Comparison of ENCODE assay signal across 17 mouse cellular contexts in genomic region chr1:164098372-164098771, GRCm38 (mm10). TPM values are rescaled to one million over a fixed set of nuclear protein-coding genes. Genes with fewer than 3 reads are reported as not detected.
DNase-seq lines count a peak whose midpoint lies in the region; ATAC-seq lines count a peak whose summit lies in the region.
"Had no signal": no experiment of that assay in that cellular context is flagged by ENCODE, and none has a peak within 500 bp of the region (broad histone marks: within the 10 kb centered on the region; RNA-seq: fewer than 3 reads in every experiment).

No protein-coding gene starts in this region.

- ATAC-seq in common myeloid progenitor, adult 5-6 weeks (replicated peaks; ENCODE audit: low read depth, poor library complexity, severe bottlenecking) = peak; percentile 58
- ATAC-seq: forebrain, embryonic 14.5 days had no signal

- DNase-seq in kidney, postnatal 10 days = peak; percentile 17
- no peak for DNase-seq in kidney, postnatal 25 days
- DNase-seq in CD4-positive, CD25-positive, alpha-beta regulatory T cell, adult 2 months (ENCODE audit: low read depth, low spot score) = peak; percentile 60
- DNase-seq in layer of hippocampus, adult 9-11 months = peak; percentile 31
- DNase-seq in spleen, postnatal 4 days (ENCODE audit: low spot score in 2 of 2) = no peak
- no peak for DNase-seq in spleen, postnatal 10 days (ENCODE audit: low spot score in 2 of 2)
- DNase-seq in gastrocnemius, postnatal 25 days = no peak
- DNase-seq: cerebellum, adult 11-12 months; cerebellum, postnatal 36 days; heart, adult 2 months; kidney, adult 11 months; lung, postnatal 10 days; right cerebral cortex, adult 18-20 months had no signal

RNA-seq across cellular contexts. Expression of gene Selp, which starts 16.7 kb away (rescaled TPM):
- 5.2 and 5.9 TPM in 2 replicates for total RNA-seq in common myeloid progenitor, adult 5-6 weeks (2017)
- total RNA-seq in gastrocnemius, postnatal 25 days (2021) = 1 to 10 TPM in 1 of 2 experiments, under 1 TPM in 1; 0.36 to 1.8 TPM
- total RNA-seq: left cerebral cortex, adult 8-10 months had no signal

RNA-seq across cellular contexts. Expression of gene Sell, which starts 36.6 kb away (rescaled TPM):
- total RNA-seq in common myeloid progenitor, adult 5-6 weeks (2017) = 275 and 283 TPM in 2 replicates
- total RNA-seq in gastrocnemius, postnatal 25 days (2021) = under 1 TPM; 0.08 to 0.15 TPM

RNA-seq across cellular contexts. Expression of gene Sele, which starts 50.3 kb away (rescaled TPM):
- total RNA-seq in common myeloid progenitor, adult 5-6 weeks (2017) = 0.05 TPM in 1 of 2 replicates, not detected in the other
- total RNA-seq in gastrocnemius, postnatal 25 days (2021) = under 1 TPM in 1 of 2 experiments, not detected in 1; 0.08 TPM
- total RNA-seq: ES-E14 had no signal

RNA-seq across cellular contexts. Expression of gene F5, which starts 53.3 kb away (rescaled TPM):
- 1.6 and 2.1 TPM in 2 replicates for total RNA-seq in common myeloid progenitor, adult 5-6 weeks (2017)
- total RNA-seq in gastrocnemius, postnatal 25 days (2021) = under 1 TPM; 0.05 to 0.19 TPM

Comparison
In these comparisons a context has a peak if more than half of its experiments do, and no peak if none do; other contexts are left out.
1. DNase-seq: peak in kidney, postnatal 10 days (single experiment), CD4-positive, CD25-positive, alpha-beta regulatory T cell, adult 2 months (single experiment) and layer of hippocampus, adult 9-11 months (single experiment); none in kidney, postnatal 25 days (0 of 2), spleen, postnatal 4 days (0 of 2), spleen, postnatal 10 days (0 of 2) and gastrocnemius, postnatal 25 days (single experiment).
2. RNA of gene Sell, which starts 36.6 kb away (total RNA-seq): 275 to 283 TPM in common myeloid progenitor, adult 5-6 weeks; 0.08 to 0.15 TPM in gastrocnemius, postnatal 25 days; every median in the first group is over 100 times any median in the second.